ENCODE assay signal across 33 mouse cellular contexts in the genomic region with DNA sequence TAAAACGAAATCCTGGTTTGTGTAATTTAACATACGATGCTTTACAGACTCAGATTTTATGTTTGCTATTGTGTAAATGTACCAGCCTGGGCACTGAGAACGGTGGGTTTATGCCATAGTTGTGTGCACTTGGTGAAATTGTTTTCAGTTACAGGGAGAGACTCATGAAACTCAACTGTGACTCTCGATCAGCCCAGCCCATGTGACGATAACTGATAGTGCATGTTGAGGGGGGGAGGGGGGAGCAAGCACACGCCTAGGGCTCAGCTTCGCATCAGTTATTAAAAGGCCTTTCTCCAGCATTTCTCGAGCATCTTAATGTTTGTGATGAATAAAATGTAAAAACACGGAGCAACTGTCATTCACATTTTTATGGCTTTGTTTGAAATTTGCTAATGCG. TPM values are rescaled to one million over a fixed set of nuclear protein-coding genes. Genes with fewer than 3 reads are reported as not detected.
DNase-seq lines count a peak whose midpoint lies in the region; ATAC-seq and TF ChIP-seq lines count a peak whose summit lies in the region.
"Had no signal": no experiment of that assay in that cellular context is flagged by ENCODE, and none has a peak within 500 bp of the region (broad histone marks: within the 10 kb centered on the region; RNA-seq: fewer than 3 reads in every experiment).

No protein-coding gene starts in this region.

- H3K4me3 ChIP-seq in heart, embryonic 11.5 days (ENCODE audit: low read depth, low read length): no peak overlapping the region
- peak overlapping the region in 1 of 2 experiments; percentile 18; a peak in 2 of 4 replicates for H3K4me3 ChIP-seq in liver, embryonic 14.5 days (ENCODE audit: insufficient read depth in 1 of 2, low read depth in 2 of 2, low read length in 2 of 2)
- H3K4me3 ChIP-seq: heart, embryonic 12.5 days; hindbrain, embryonic 13.5 days; limb, embryonic 10.5 days; limb, embryonic 15.5 days; lung, embryonic 15.5 days had no signal

- peak; percentile 89 for TF ChIP-seq EP300 in liver, embryonic 14.5 days (IDR thresholded peaks at IDR 0.05; ENCODE audit: low read depth)

- peaks cover 26% of the 10 kb centered on the region for H3K4me1 ChIP-seq in heart, embryonic 11.5 days (ENCODE audit: control insufficient read depth, insufficient read depth, low read length)
- H3K4me1 ChIP-seq in liver, embryonic 14.5 days (replicated peaks; ENCODE audit: control insufficient read depth in 2 of 2, insufficient read depth in 2 of 2, low read length in 1 of 2): peaks cover 42 to 43% of the 10 kb centered on the region in 2 experiments
- H3K4me1 ChIP-seq: hindbrain, embryonic 13.5 days; limb, embryonic 10.5 days; limb, embryonic 15.5 days; lung, embryonic 15.5 days had no signal

- no peak overlapping the region for H3K27ac ChIP-seq in heart, embryonic 11.5 days (ENCODE audit: low read depth, low read length)
- H3K27ac ChIP-seq in liver, embryonic 14.5 days: peak overlapping the region; percentile 81
- H3K27ac ChIP-seq: hindbrain, embryonic 13.5 days; kidney, postnatal 0 days; limb, embryonic 10.5 days; limb, embryonic 15.5 days; lung, embryonic 15.5 days had no signal

- no peaks in the 10 kb centered on the region for H3K27me3 ChIP-seq in heart, embryonic 11.5 days (ENCODE audit: control insufficient read depth, insufficient read depth, low read length)
- H3K27me3 ChIP-seq in liver, embryonic 14.5 days (ENCODE audit: control insufficient read depth, insufficient read depth, low read length): no peaks in the 10 kb centered on the region
- H3K27me3 ChIP-seq: CH12.LX; heart, embryonic 12.5 days; hindbrain, embryonic 13.5 days; limb, embryonic 15.5 days; lung, embryonic 15.5 days had no signal

- no peak for ATAC-seq in heart, embryonic 11.5 days (replicated peaks; ENCODE audit: insufficient number of reproducible peaks, low FRiP score, low TSS enrichment)
- ATAC-seq in erythroid progenitor cell, adult 5-6 weeks (replicated peaks; ENCODE audit: low FRiP score, poor library complexity, severe bottlenecking): peak; percentile 79
- ATAC-seq in liver, embryonic 14.5 days (ENCODE audit: insufficient read depth): peak; percentile 61
- ATAC-seq in megakaryocyte-erythroid progenitor cell, adult 5-6 weeks (replicated peaks; ENCODE audit: low FRiP score, low TSS enrichment, poor library complexity, severe bottlenecking): peak; percentile 46; the same call in 1 of the 2 replicates
- ATAC-seq: forebrain, embryonic 14.5 days had no signal

- H3K9me3 ChIP-seq in heart, embryonic 11.5 days (replicated peaks; ENCODE audit: control insufficient read depth, low read length): no peaks in the 10 kb centered on the region
- no peaks in the 10 kb centered on the region for H3K9me3 ChIP-seq in liver, embryonic 14.5 days (ENCODE audit: control insufficient read depth, low read length)
- H3K9me3 ChIP-seq: heart, embryonic 12.5 days; hindbrain, embryonic 13.5 days; limb, embryonic 10.5 days; limb, embryonic 15.5 days; lung, embryonic 15.5 days had no signal

- peak; percentile 63 for DNase-seq in heart, adult 11 months
- DNase-seq in liver, embryonic 14.5 days (ENCODE audit: low read depth in 3 of 3, low spot score in 3 of 3): peak; percentile 52 to 61 (median 60)
- no peak for DNase-seq in frontal cortex, postnatal 14 days (ENCODE audit: low spot score in 2 of 2)
- no peak for DNase-seq in kidney, adult 9 months
- no peak for DNase-seq in lung, postnatal 10 days
- DNase-seq: adrenal gland, postnatal 14 days; cerebellum, adult 18-20 months; cerebellum, postnatal 14 days; gastrocnemius, postnatal 25 days; heart, adult 18-20 months; heart, postnatal 4 days; kidney, adult 2 months; kidney, postnatal 4 days; layer of hippocampus, adult 9-11 months; lung, postnatal 4 days; midbrain, embryonic 14.5 days; retina, postnatal 1 day; right cerebral cortex, postnatal 25 days; spleen, adult 18-20 months; thymus, adult 2 months; thymus, postnatal 36 days had no signal

- no peak overlapping the region for H3K4me2 ChIP-seq in heart, embryonic 11.5 days
- H3K4me2 ChIP-seq in liver, embryonic 14.5 days (ENCODE audit: low read depth): peak overlapping the region; percentile 55
- H3K4me2 ChIP-seq: heart, embryonic 12.5 days; hindbrain, embryonic 13.5 days; limb, embryonic 15.5 days; lung, embryonic 15.5 days had no signal

- WGBS in heart, embryonic 11.5 days (ENCODE audit: insufficient replicate concordance): 82% methylated on average over 10 of the region's 10 CpGs
- WGBS in liver, embryonic 14.5 days (ENCODE audit: insufficient replicate concordance): 41% methylated on average over 10 of the region's 10 CpGs

- H3K9ac ChIP-seq in heart, embryonic 11.5 days (ENCODE audit: low read depth, low read length): no peak overlapping the region
- peak overlapping the region; percentile 43; the same call in 1 of the 2 replicates for H3K9ac ChIP-seq in liver, embryonic 14.5 days (replicated peaks)
- H3K9ac ChIP-seq: heart, embryonic 12.5 days; hindbrain, embryonic 13.5 days; limb, embryonic 15.5 days; lung, embryonic 15.5 days had no signal

- peaks cover 29% of the 10 kb centered on the region for H3K36me3 ChIP-seq in heart, embryonic 11.5 days (ENCODE audit: control insufficient read depth, insufficient read depth, low read length)
- H3K36me3 ChIP-seq in liver, embryonic 14.5 days (replicated peaks; ENCODE audit: control insufficient read depth, insufficient read depth, low read depth): peaks cover 67% of the 10 kb centered on the region

- no peak for TF ChIP-seq CTCF in liver, embryonic 14.5 days (IDR thresholded peaks at IDR 0.05; ENCODE audit: low read depth)

RNA-seq across cellular contexts. Expression of a gene that starts 21.0 kb away (rescaled TPM):
- polyA plus RNA-seq in heart, embryonic 11.5 days (2014; fragmentation: Nextera tagmentation; extraction: Ambion mirVana): 156 and 190 TPM in 2 replicates
- 182 and 187 TPM in 2 replicates for total RNA-seq in erythroid progenitor cell, adult 5-6 weeks (2015; ENCODE audit: low replicate concordance)
- 108 and 119 TPM in 2 replicates for total RNA-seq in erythroid progenitor cell, adult 5-6 weeks (2017; ENCODE audit: low replicate concordance)
- polyA plus RNA-seq in liver, embryonic 14.5 days (2012; rRNA removed): 59.2 and 81.4 TPM in 2 replicates
- polyA plus RNA-seq in liver, embryonic 14.5 days (2014; fragmentation: Nextera tagmentation; extraction: Ambion mirVana): 74.9 and 77.4 TPM in 2 replicates
- 223 and 270 TPM in 2 replicates for total RNA-seq in megakaryocyte-erythroid progenitor cell, adult 5-6 weeks (2014; fragmentation: Nextera tagmentation)
- 192 and 410 TPM in 2 replicates for total RNA-seq in megakaryocyte-erythroid progenitor cell, adult 5-6 weeks (2017)

RNA-seq across cellular contexts. Expression of a gene that starts 27.2 kb away (rescaled TPM):
- polyA plus RNA-seq in heart, embryonic 11.5 days (2014; fragmentation: Nextera tagmentation; extraction: Ambion mirVana): 21.6 and 22.5 TPM in 2 replicates
- not detected in 2 replicates for total RNA-seq in erythroid progenitor cell, adult 5-6 weeks (2015; ENCODE audit: low replicate concordance)
- total RNA-seq in erythroid progenitor cell, adult 5-6 weeks (2017; ENCODE audit: low replicate concordance): 1.1 TPM in 1 of 2 replicates, not detected in the other
- polyA plus RNA-seq in liver, embryonic 14.5 days (2012; rRNA removed): 0.51 and 0.95 TPM in 2 replicates
- 2.8 and 3.6 TPM in 2 replicates for polyA plus RNA-seq in liver, embryonic 14.5 days (2014; fragmentation: Nextera tagmentation; extraction: Ambion mirVana)
- 2.5 and 14.8 TPM in 2 replicates for total RNA-seq in megakaryocyte-erythroid progenitor cell, adult 5-6 weeks (2014; fragmentation: Nextera tagmentation)
- total RNA-seq in megakaryocyte-erythroid progenitor cell, adult 5-6 weeks (2017): 4.7 and 8.1 TPM in 2 replicates
- total RNA-seq: monocyte, adult 5-6 weeks had no signal

RNA-seq across cellular contexts. Expression of a gene that starts 57.2 kb away (rescaled TPM):
- 38.1 and 40.8 TPM in 2 replicates for polyA plus RNA-seq in heart, embryonic 11.5 days (2014; fragmentation: Nextera tagmentation; extraction: Ambion mirVana)
- total RNA-seq in erythroid progenitor cell, adult 5-6 weeks (2015; ENCODE audit: low replicate concordance): 326 and 449 TPM in 2 replicates
- 610 and 678 TPM in 2 replicates for total RNA-seq in erythroid progenitor cell, adult 5-6 weeks (2017; ENCODE audit: low replicate concordance)
- polyA plus RNA-seq in liver, embryonic 14.5 days (2012; rRNA removed): 15.4 and 22.1 TPM in 2 replicates
- 41.8 and 46.7 TPM in 2 replicates for polyA plus RNA-seq in liver, embryonic 14.5 days (2014; fragmentation: Nextera tagmentation; extraction: Ambion mirVana)
- total RNA-seq in megakaryocyte-erythroid progenitor cell, adult 5-6 weeks (2014; fragmentation: Nextera tagmentation): 96.9 and 132 TPM in 2 replicates
- total RNA-seq in megakaryocyte-erythroid progenitor cell, adult 5-6 weeks (2017): 45.9 and 90.8 TPM in 2 replicates

Comparison
In these comparisons a context has a peak if more than half of its experiments do, and no peak if none do; other contexts are left out.
1. DNase-seq: peak in heart, adult 11 months (single experiment) and liver, embryonic 14.5 days (3 of 3); none in frontal cortex, postnatal 14 days (0 of 2), kidney, adult 9 months (single experiment) and lung, postnatal 10 days (single experiment).